Mouse (Mus musculus) forebrain, embryonic 14.5 days (tissue): Measurements from ENCODE around the gene Nrg4. TPM values are rescaled to one million over a fixed set of nuclear protein-coding genes. Genes with fewer than 3 reads are reported as not detected.
"Not testable (repeated sequence)": the region's sequence is repeated elsewhere in the genome, so short reads cannot be mapped to it uniquely, and the experiment has no call there.

Experiments
- ATAC-seq: fragments of 200-750 bp; cut with Nextera tagmentation; 2 replicates; pipeline ENCODE4 v1.8.0; 2017; ENCODE audit warnings: mild to moderate bottlenecking, moderate library complexity
- DNase-seq: peaks from one replicate; pipeline ENCODE4 v3.0.0-alpha.2; 2015; ENCODE audit warnings: low spot score
- H3K27ac ChIP-seq: fragments of 300-500 bp; sonication (generic); 2 replicates; pipeline ENCODE4 v1.5.1; 2014; ENCODE audit warnings: low read depth, mild to moderate bottlenecking, control low read depth, low read length, moderate library complexity
- H3K27me3 ChIP-seq: fragments of 300-500 bp; sonication (generic); replicated peaks from 2 replicates; pipeline ENCODE4 v1.6.1; 2014; ENCODE audit warnings: low read length, control low read depth, mixed read lengths; ENCODE audit not compliant: control insufficient read depth, insufficient read depth
- H3K36me3 ChIP-seq: fragments of 300-500 bp; sonication (generic); 2 replicates; pipeline ENCODE4 v1.6.1; 2014; ENCODE audit warnings: low read length, control low read depth; ENCODE audit not compliant: control insufficient read depth, insufficient read depth
- H3K4me1 ChIP-seq: fragments of 300-500 bp; sonication (generic); 2 replicates; pipeline ENCODE4 v1.6.1; 2014; ENCODE audit warnings: antibody characterized with exemption, low read length, control low read depth; ENCODE audit not compliant: control insufficient read depth, insufficient read depth
- H3K4me2 ChIP-seq: fragments of 300-500 bp; sonication (generic); 2 replicates; pipeline ENCODE4 v1.6.1; 2014; ENCODE audit warnings: mild to moderate bottlenecking, control low read depth, low read length
- H3K4me3 ChIP-seq: fragments of 300-500 bp; sonication (generic); 2 replicates; pipeline ENCODE4 v1.5.1; 2014; ENCODE audit warnings: low read depth, low read length, control low read depth
- H3K9ac ChIP-seq: fragments of 300-500 bp; sonication (generic); 2 replicates; pipeline ENCODE4 v1.6.1; 2014; ENCODE audit warnings: mild to moderate bottlenecking, low read length, control low read depth, moderate library complexity
- H3K9me3 ChIP-seq: fragments of 300-500 bp; sonication (generic); replicated peaks from 2 replicates; pipeline ENCODE4 v1.6.1; 2016; ENCODE audit warnings: low read length, control low read depth, mixed read lengths; ENCODE audit not compliant: control insufficient read depth
- WGBS: fragments of 180-500 bp; shearing (Covaris S2); extraction: QIAGEN DNeasy Blood & Tissue Kit; methylation state at CpG from one replicate; pipeline ENCODE4 v1.1.7; 2014; 5-methylcytosine and 5-hydroxymethylcytosine counted together
- polyA plus RNA-seq: library from polyadenylated mRNA; unstranded; fragments of >200 nt; fragmentation: Nextera tagmentation; extraction: Ambion mirVana; gene quantifications from 2 replicates; pipeline ENCODE4 v1.2.1, GENCODE M21; 2014

Gene Nrg4
- polyA plus RNA-seq, 1 experiment from 2014 or later = 0.69 TPM

- WGBS = 40% methylated on average over 4 of the region's 4 CpGs
- no peak overlapping the region for H3K4me2 ChIP-seq
- H3K4me1 ChIP-seq = no peaks in the 10 kb centered on the region
- H3K9me3 ChIP-seq = no peaks in the 10 kb centered on the region
- H3K36me3 ChIP-seq = no peaks in the 10 kb centered on the region
- no peak for DNase-seq
- no peak overlapping the region for H3K27ac ChIP-seq
- H3K4me3 ChIP-seq = no peak overlapping the region
- ATAC-seq = no peak
- H3K27me3 ChIP-seq = no peaks in the 10 kb centered on the region
- H3K9ac ChIP-seq = no peak overlapping the region
These were observed 52.7 kb downstream of the Nrg4 start for GRCm38 (mm10) chr9:55273906-55274305.

- Histone ChIP-seq H3K4me3 (no peak overlapping the region), H3K4me1 (no peaks in the 10 kb centered on the region), H3K27me3 (no peaks in the 10 kb centered on the region), H3K4me2 (no peak overlapping the region), H3K9ac (no peak overlapping the region), H3K9me3 (no peaks in the 10 kb centered on the region), H3K36me3 (no peaks in the 10 kb centered on the region), H3K27ac (no peak overlapping the region)
- 66% methylated on average over 5 of the region's 5 CpGs for WGBS
- no peak for ATAC-seq
- DNase-seq = no peak
These were observed 54.6 kb downstream of the Nrg4 start for GRCm38 (mm10) chr9:55271960-55272560.

- no peak for DNase-seq
- WGBS = 81% methylated on average over 8 of the region's 8 CpGs
- H3K4me3 ChIP-seq = no peak overlapping the region
- H3K27me3 ChIP-seq = no peaks in the 10 kb centered on the region
- no peaks in the 10 kb centered on the region for H3K9me3 ChIP-seq
- no peak for ATAC-seq
- H3K27ac ChIP-seq = no peak overlapping the region
- no peaks in the 10 kb centered on the region for H3K36me3 ChIP-seq
- H3K4me2 ChIP-seq = no peak overlapping the region
- no peak overlapping the region for H3K9ac ChIP-seq
- no peaks in the 10 kb centered on the region for H3K4me1 ChIP-seq
These were observed 62.0 kb downstream of the Nrg4 start for GRCm38 (mm10) chr9:55264356-55265302.

- Histone ChIP-seq H3K27me3 (no peaks in the 10 kb centered on the region), H3K36me3 (no peaks in the 10 kb centered on the region), H3K27ac (no peak overlapping the region), H3K4me3 (no peak overlapping the region), H3K4me1 (no peaks in the 10 kb centered on the region), H3K4me2 (no peak overlapping the region), H3K9me3 (no peaks in the 10 kb centered on the region), H3K9ac (no peak overlapping the region)
- ATAC-seq = no peak
- 69% methylated on average over 6 of the region's 6 CpGs for WGBS
- DNase-seq = no peak
These were observed 66.9 kb downstream of the Nrg4 start for GRCm38 (mm10) chr9:55259741-55260140.

GRCm38 (mm10) chr9:55257105-55257504 lies 69.5 kb downstream of the Nrg4 start:
- H3K4me2 ChIP-seq = no peak overlapping the region
- H3K27ac ChIP-seq = no peak overlapping the region
- DNase-seq = no peak
- no peaks in the 10 kb centered on the region for H3K36me3 ChIP-seq
- H3K9me3 ChIP-seq = no peaks in the 10 kb centered on the region
- no peak overlapping the region for H3K4me3 ChIP-seq
- WGBS = 92% methylated on average over 2 of the region's 2 CpGs
- H3K27me3 ChIP-seq = no peaks in the 10 kb centered on the region
- no peaks in the 10 kb centered on the region for H3K4me1 ChIP-seq
- H3K9ac ChIP-seq = no peak overlapping the region
- no peak for ATAC-seq

DNA sequence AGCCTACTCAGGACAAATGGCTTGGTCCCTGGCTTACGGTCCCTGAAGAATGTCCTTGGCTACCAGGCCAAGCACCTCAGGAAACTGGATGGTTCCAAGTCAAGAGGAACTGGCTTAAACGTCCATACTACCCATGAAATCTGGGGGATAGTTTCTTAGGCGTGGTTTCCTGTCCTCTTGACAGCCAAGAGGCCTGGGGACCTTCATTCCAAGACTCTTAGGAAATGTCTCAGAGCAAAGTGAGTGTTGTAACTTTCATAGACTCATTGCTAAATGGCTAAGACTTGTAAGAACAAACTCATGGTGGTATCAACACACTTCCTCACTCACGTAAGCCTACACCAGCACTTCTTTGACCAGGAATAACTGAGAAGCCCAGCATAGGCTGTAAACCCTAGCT lies 71.0 kb downstream of the Nrg4 start:
- no peak for DNase-seq
- 66% methylated on average over 4 of the region's 4 CpGs for WGBS
- no peaks in the 10 kb centered on the region for H3K27me3 ChIP-seq

DNA sequence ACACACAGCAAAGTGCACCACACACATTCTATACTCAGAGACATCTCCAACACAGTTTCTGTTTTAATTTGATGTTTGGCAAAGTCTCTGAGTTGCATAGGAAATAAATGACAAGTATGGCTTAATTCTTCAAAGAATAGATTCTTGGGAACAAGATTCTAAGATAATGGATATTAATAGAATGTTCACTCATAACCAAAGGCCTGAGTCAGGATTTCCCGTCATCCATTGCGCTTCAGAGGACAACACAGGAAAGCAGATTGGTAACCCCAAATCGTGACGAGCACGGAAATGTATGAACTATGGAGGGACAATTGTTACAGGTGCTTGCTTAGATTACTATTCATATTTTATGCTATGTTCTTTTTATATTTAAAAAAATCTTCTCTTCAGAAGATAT lies 71.6 kb downstream of the Nrg4 start:
- Histone ChIP-seq H3K9ac (no peak overlapping the region), H3K27me3 (no peaks in the 10 kb centered on the region), H3K36me3 (no peaks in the 10 kb centered on the region), H3K27ac (no peak overlapping the region), H3K4me1 (no peaks in the 10 kb centered on the region), H3K4me2 (no peak overlapping the region), H3K4me3 (no peak overlapping the region), H3K9me3 (no peaks in the 10 kb centered on the region)
- WGBS = 93% methylated on average over 5 of the region's 5 CpGs
- ATAC-seq (no peak), DNase-seq (no peak)

More for the DNA sequence above, 71.0 kb downstream of the Nrg4 start:
- Histone ChIP-seq H3K9ac (no peak overlapping the region), H3K27ac (no peak overlapping the region), H3K4me2 (no peak overlapping the region), H3K4me1 (no peaks in the 10 kb centered on the region), H3K36me3 (no peaks in the 10 kb centered on the region), H3K9me3 (no peaks in the 10 kb centered on the region), H3K4me3 (no peak overlapping the region)
- ATAC-seq = no peak

DNA sequence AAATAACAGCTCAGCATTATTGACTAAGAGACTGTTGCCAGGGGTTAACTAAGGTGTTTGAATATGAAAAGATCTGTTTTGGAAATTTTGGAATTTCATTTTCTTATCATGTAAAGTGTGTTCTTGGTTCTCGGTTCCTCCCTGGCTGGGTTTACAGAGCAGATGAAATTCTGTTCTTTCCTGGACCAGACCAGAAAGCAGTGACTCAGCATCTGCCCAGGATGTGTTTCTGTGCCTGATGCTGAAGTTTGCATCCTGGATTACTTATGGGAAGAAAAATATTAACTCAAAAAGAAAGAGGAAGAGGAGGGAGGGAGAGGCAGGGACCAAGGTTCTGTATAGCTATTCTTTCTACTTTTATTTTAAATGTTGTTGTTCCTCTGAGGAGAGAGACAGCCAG lies 72.8 kb downstream of the Nrg4 start:
- 76% methylated on average over 1 of the region's 1 CpGs for WGBS
- ATAC-seq (no peak), DNase-seq (no peak)
- Histone ChIP-seq H3K9me3 (no peaks in the 10 kb centered on the region), H3K4me1 (no peaks in the 10 kb centered on the region), H3K27ac (no peak overlapping the region), H3K27me3 (no peaks in the 10 kb centered on the region), H3K9ac (no peak overlapping the region), H3K36me3 (no peaks in the 10 kb centered on the region), H3K4me3 (no peak overlapping the region), H3K4me2 (no peak overlapping the region)

DNA sequence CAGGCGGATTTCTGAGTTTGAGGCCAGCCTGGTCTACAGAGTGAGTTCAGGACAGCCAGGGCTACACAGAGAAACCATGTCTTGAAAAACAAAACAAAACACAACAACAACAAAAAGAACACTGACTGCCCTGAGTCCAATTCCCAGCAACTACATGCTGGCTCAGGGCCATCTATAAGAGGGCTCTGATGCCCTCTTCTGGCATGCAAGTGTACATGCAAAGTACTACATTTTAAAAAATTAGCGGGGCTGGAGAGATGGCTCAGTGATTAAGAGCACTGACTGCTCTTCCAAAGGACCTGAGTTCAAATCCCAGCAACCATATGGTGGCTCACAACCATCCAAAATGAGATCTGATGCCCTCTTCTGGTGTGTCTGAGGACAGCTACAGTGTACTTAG lies 74.5 kb downstream of the Nrg4 start:
- H3K27ac ChIP-seq, H3K9me3 ChIP-seq, H3K4me2 ChIP-seq, H3K27me3 ChIP-seq, H3K4me1 ChIP-seq, H3K4me3 ChIP-seq, H3K36me3 ChIP-seq, ATAC-seq, H3K9ac ChIP-seq: not testable (repeated sequence)
- peak; percentile 11 for DNase-seq
- WGBS = 61% methylated on average over 2 of the region's 2 CpGs
